In genomic region chr5:114921551-114922365, GRCm38 (mm10) we compare ENCODE assay signal across 8 mouse cellular contexts. TPM values are rescaled to one million over a fixed set of nuclear protein-coding genes. Genes with fewer than 3 reads are reported as not detected.
DNase-seq lines count a peak whose midpoint lies in the region; ATAC-seq and TF ChIP-seq lines count a peak whose summit lies in the region.

No protein-coding gene starts in this region.

- H3K9ac ChIP-seq in intestine, postnatal 0 days (ENCODE audit: low read depth, low read length) = no peak overlapping the region
- no peak overlapping the region for H3K9ac ChIP-seq in lung, postnatal 0 days (replicated peaks; ENCODE audit: low read depth)
- no peak overlapping the region for H3K9ac ChIP-seq in stomach, embryonic 16.5 days (ENCODE audit: low read length)

- H3K36me3 ChIP-seq in intestine, postnatal 0 days (ENCODE audit: control insufficient read depth, insufficient read depth) = no peaks in the 10 kb centered on the region
- H3K36me3 ChIP-seq in lung, postnatal 0 days (ENCODE audit: insufficient read depth, low read length) = no peaks in the 10 kb centered on the region
- H3K36me3 ChIP-seq in stomach, embryonic 16.5 days (ENCODE audit: control insufficient read depth, insufficient read depth, low read length) = no peaks in the 10 kb centered on the region

- no peaks in the 10 kb centered on the region for H3K4me1 ChIP-seq in intestine, postnatal 0 days (replicated peaks; ENCODE audit: control insufficient read depth, insufficient read depth, low read length)
- H3K4me1 ChIP-seq in lung, postnatal 0 days (ENCODE audit: insufficient read depth, low read depth, low read length) = no peaks in the 10 kb centered on the region
- H3K4me1 ChIP-seq in stomach, embryonic 16.5 days (ENCODE audit: control insufficient read depth, insufficient read depth, low read length) = 0 out of 2 replicates have a peak, but pooled peaks cover 4% of the 10 kb centered on the region

- no peak overlapping the region for H3K4me3 ChIP-seq in intestine, postnatal 0 days (ENCODE audit: low read depth, low read length)
- H3K4me3 ChIP-seq in lung, postnatal 0 days (ENCODE audit: low read depth, low read length) = no peak overlapping the region
- H3K4me3 ChIP-seq in stomach, embryonic 16.5 days (replicated peaks; ENCODE audit: low read length) = no peak overlapping the region

- peak; percentile 78 for TF ChIP-seq CTCF in intestine, postnatal 0 days (IDR thresholded peaks at IDR 0.05; ENCODE audit: low read depth)
- TF ChIP-seq CTCF in lung, postnatal 0 days (IDR thresholded peaks at IDR 0.05) = peak; percentile 29

- TF ChIP-seq EP300 in lung, postnatal 0 days (IDR thresholded peaks at IDR 0.05) = no peak

- ATAC-seq in intestine, postnatal 0 days = peak; percentile 72
- 0 out of 2 replicates have a peak, but pooled peaks have one; percentile 24 for ATAC-seq in lung, postnatal 0 days
- peak; percentile 23; the same call in 1 of the 2 replicates for ATAC-seq in stomach, embryonic 16.5 days (ENCODE audit: insufficient read depth, low FRiP score)
- ATAC-seq in frontal cortex, adult (ENCODE audit: low TSS enrichment) = no peak

- H3K9me3 ChIP-seq in intestine, postnatal 0 days (ENCODE audit: control insufficient read depth) = no peaks in the 10 kb centered on the region
- H3K9me3 ChIP-seq in lung, postnatal 0 days (ENCODE audit: low read length) = no peaks in the 10 kb centered on the region; the same call in 1 of the 2 replicates
- H3K9me3 ChIP-seq in stomach, embryonic 16.5 days (replicated peaks; ENCODE audit: control insufficient read depth, low read length) = no peaks in the 10 kb centered on the region

- whole genome bisulfite sequencing in intestine, postnatal 0 days = 50% methylated on average over 19 of the region's 19 CpGs
- 62% methylated on average over 19 of the region's 19 CpGs for WGBS in lung, postnatal 0 days
- WGBS in stomach, embryonic 16.5 days = 68% methylated on average over 19 of the region's 19 CpGs

- peak overlapping the region; percentile 76 for H3K27ac ChIP-seq in intestine, postnatal 0 days (ENCODE audit: low read depth, low read length)
- H3K27ac ChIP-seq in lung, postnatal 0 days (ENCODE audit: low read length) = no peak overlapping the region
- peak overlapping the region; percentile 8; the same call in 1 of the 2 replicates for H3K27ac ChIP-seq in stomach, embryonic 16.5 days (ENCODE audit: low read length)

- no peaks in the 10 kb centered on the region for H3K27me3 ChIP-seq in intestine, postnatal 0 days (replicated peaks; ENCODE audit: control insufficient read depth, insufficient read depth, low read length)
- no peaks in the 10 kb centered on the region for H3K27me3 ChIP-seq in lung, postnatal 0 days (replicated peaks; ENCODE audit: insufficient read depth, low read length)
- no peaks in the 10 kb centered on the region for H3K27me3 ChIP-seq in stomach, embryonic 16.5 days (ENCODE audit: control insufficient read depth, insufficient read depth, low read length)

- H3K4me2 ChIP-seq in intestine, postnatal 0 days (replicated peaks; ENCODE audit: low read depth) = peak overlapping the region; percentile 64
- 0 out of 2 replicates have a peak overlapping the region, but pooled peaks have one; percentile 23 for H3K4me2 ChIP-seq in lung, postnatal 0 days (replicated peaks; ENCODE audit: low read depth, low read length)
- H3K4me2 ChIP-seq in stomach, embryonic 16.5 days (ENCODE audit: low read depth, low read length) = no peak overlapping the region

- DNase-seq in heart, adult 11 months = peak; percentile 93
- DNase-seq in heart, adult 8-10 months (ENCODE audit: low spot score) = no peak
- peak; percentile 44 for DNase-seq in lung, postnatal 0 days (ENCODE audit: low spot score)
- no peak for DNase-seq in left cerebral cortex, adult 8-10 months (ENCODE audit: low spot score in 2 of 2)
- DNase-seq in embryo, embryonic 10 days (ENCODE audit: low spot score) = no peak

RNA-seq across cellular contexts. Expression of gene Oasl1, which starts 1.3 kb away (rescaled TPM):
- total RNA-seq in heart, adult 8-10 months (2022) = under 1 TPM; 0.44 to 0.72 (median 0.59) TPM
- polyA plus RNA-seq in intestine, postnatal 0 days (2015; fragmentation: Nextera tagmentation; extraction: Ambion mirVana) = 20.1 and 25.5 TPM in 2 replicates
- 0.92 and 1.8 TPM in 2 replicates for polyA plus RNA-seq in lung, postnatal 0 days (2015; fragmentation: Nextera tagmentation; extraction: Ambion mirVana)
- polyA plus RNA-seq in stomach, embryonic 16.5 days (2015; fragmentation: Nextera tagmentation; extraction: Ambion mirVana) = 1.3 and 2.1 TPM in 2 replicates
- total RNA-seq in left cerebral cortex, adult 8-10 months (2022) = under 1 TPM in 2 of 4 experiments, not detected in 2; 0.35 to 0.68 TPM

RNA-seq across cellular contexts. Expression of gene 2210016L21Rik, which starts 20.2 kb away (rescaled TPM):
- total RNA-seq in heart, adult 8-10 months (2022) = 10 to 100 TPM; 20.5 to 31.0 (median 28.6) TPM
- polyA plus RNA-seq in intestine, postnatal 0 days (2015; fragmentation: Nextera tagmentation; extraction: Ambion mirVana) = 55.6 and 56.5 TPM in 2 replicates
- polyA plus RNA-seq in lung, postnatal 0 days (2015; fragmentation: Nextera tagmentation; extraction: Ambion mirVana) = 41.0 and 41.4 TPM in 2 replicates
- 45.6 and 53.5 TPM in 2 replicates for polyA plus RNA-seq in stomach, embryonic 16.5 days (2015; fragmentation: Nextera tagmentation; extraction: Ambion mirVana)
- 100 to 1,000 TPM; 192 to 228 (median 217) TPM for total RNA-seq in left cerebral cortex, adult 8-10 months (2022)

RNA-seq across cellular contexts. Expression of gene Oasl2, which starts 25.0 kb away (rescaled TPM):
- 1 to 10 TPM; 3.5 to 4.6 (median 4.3) TPM for total RNA-seq in heart, adult 8-10 months (2022)
- 78.7 and 88.6 TPM in 2 replicates for polyA plus RNA-seq in intestine, postnatal 0 days (2015; fragmentation: Nextera tagmentation; extraction: Ambion mirVana)
- polyA plus RNA-seq in lung, postnatal 0 days (2015; fragmentation: Nextera tagmentation; extraction: Ambion mirVana) = 15.7 and 17.3 TPM in 2 replicates
- polyA plus RNA-seq in stomach, embryonic 16.5 days (2015; fragmentation: Nextera tagmentation; extraction: Ambion mirVana) = 7.8 and 8.1 TPM in 2 replicates
- 1 to 10 TPM; 2.3 to 6.1 (median 3.9) TPM for total RNA-seq in left cerebral cortex, adult 8-10 months (2022)

RNA-seq across cellular contexts. Expression of gene Hnf1a, which starts 49.1 kb away (rescaled TPM):
- not detected for total RNA-seq in heart, adult 8-10 months (2022)
- 15.9 and 16.1 TPM in 2 replicates for polyA plus RNA-seq in intestine, postnatal 0 days (2015; fragmentation: Nextera tagmentation; extraction: Ambion mirVana)
- not detected in 2 replicates for polyA plus RNA-seq in lung, postnatal 0 days (2015; fragmentation: Nextera tagmentation; extraction: Ambion mirVana)
- polyA plus RNA-seq in stomach, embryonic 16.5 days (2015; fragmentation: Nextera tagmentation; extraction: Ambion mirVana) = 8.7 and 9.8 TPM in 2 replicates
- not detected for total RNA-seq in left cerebral cortex, adult 8-10 months (2022)

Comparison
In these comparisons a context has a peak if more than half of its experiments do, and no peak if none do; other contexts are left out.
1. DNase-seq: peak in heart, adult 11 months (single experiment) and lung, postnatal 0 days (single experiment); none in heart, adult 8-10 months (single experiment), left cerebral cortex, adult 8-10 months (0 of 2) and embryo, embryonic 10 days (single experiment).